Mouse (Mus musculus): Measurements from ENCODE around the gene Ly86.
A peak's percentile ranks its signal among the peaks of the same experiment; 100 is the strongest.

Ly86 gene

GRCm38 (mm10) chr13:37429661-37430271 is 84.8 kb downstream of the Ly86 start:
- no peak for ATAC-seq (ENCODE audit: low TSS enrichment)

DNA sequence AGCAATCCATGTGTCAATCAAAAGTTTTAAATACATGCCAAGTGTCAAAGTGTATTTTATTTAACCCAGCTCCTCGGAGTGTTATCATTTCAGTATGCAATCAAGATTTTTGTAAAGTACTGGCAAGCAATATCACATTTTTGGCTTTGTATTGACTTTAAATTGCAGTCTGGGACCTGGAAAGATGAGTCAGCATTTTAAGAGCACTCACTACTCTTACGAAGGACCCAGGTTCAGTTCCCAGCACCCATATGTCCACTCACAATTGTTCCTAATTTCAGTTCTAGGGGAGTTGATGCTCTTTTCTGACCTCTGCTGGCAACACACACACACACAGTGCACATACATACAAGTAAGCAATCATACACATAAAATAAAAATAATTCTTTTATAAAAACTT is 86.7 kb downstream of the Ly86 start:
- no peak for ATAC-seq (ENCODE audit: low TSS enrichment)

GRCm38 (mm10) chr13:37432653-37433052 is 87.6 kb downstream of the Ly86 start:
- ATAC-seq (ENCODE audit: low TSS enrichment) = no peak

GRCm38 (mm10) chr13:37433142-37433541 is 88.1 kb downstream of the Ly86 start:
- no peak for ATAC-seq (ENCODE audit: low TSS enrichment)

- ATAC-seq (ENCODE audit: low TSS enrichment) = 0 out of 2 replicates have a peak, but pooled peaks have one; percentile 5
These were observed 88.7 kb downstream of the Ly86 start for GRCm38 (mm10) chr13:37433730-37434129.

DNA sequence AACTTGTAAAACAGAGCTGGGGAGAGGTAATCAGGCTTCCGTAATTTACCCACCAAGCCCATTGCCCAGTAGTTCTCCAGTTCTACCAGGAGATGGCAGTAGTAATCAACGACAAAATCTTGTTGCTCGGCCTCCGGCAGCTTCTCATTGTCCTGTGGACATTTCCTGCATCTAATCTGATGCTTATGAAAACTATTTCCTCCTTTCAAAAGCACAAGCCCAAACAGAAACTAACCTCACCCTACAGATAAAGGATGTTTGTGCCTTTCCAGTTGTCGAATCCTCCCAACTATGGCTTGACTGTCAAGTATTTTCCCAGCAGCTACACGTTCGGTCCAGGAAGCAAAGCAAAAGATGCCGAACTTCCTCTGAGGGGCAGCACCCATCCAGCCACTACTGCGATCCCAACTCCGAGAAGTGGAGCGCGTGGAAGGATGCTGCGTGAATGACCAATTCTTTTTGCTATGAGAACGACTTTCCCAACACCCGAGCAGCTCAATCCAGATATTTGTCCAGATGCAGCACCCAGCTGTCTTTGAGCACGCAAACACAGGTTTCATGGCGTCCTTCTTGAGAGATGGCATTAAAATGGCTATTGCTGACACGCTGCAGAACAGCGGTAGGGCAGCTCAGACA is 89.2 kb downstream of the Ly86 start:
- ATAC-seq (ENCODE audit: low TSS enrichment) = peak; percentile 89

- no peak for ATAC-seq (ENCODE audit: low TSS enrichment)
These were observed 89.8 kb downstream of the Ly86 start for GRCm38 (mm10) chr13:37434841-37435240.

- ATAC-seq (ENCODE audit: low TSS enrichment) = no peak
These were observed 91.4 kb downstream of the Ly86 start for GRCm38 (mm10) chr13:37436267-37437013.

GRCm38 (mm10) chr13:37438788-37439187 is 93.8 kb downstream of the Ly86 start:
- no peak for ATAC-seq (ENCODE audit: low TSS enrichment)

- ATAC-seq (ENCODE audit: low TSS enrichment) = no peak
These were observed 94.5 kb downstream of the Ly86 start for GRCm38 (mm10) chr13:37439477-37439876.

DNA sequence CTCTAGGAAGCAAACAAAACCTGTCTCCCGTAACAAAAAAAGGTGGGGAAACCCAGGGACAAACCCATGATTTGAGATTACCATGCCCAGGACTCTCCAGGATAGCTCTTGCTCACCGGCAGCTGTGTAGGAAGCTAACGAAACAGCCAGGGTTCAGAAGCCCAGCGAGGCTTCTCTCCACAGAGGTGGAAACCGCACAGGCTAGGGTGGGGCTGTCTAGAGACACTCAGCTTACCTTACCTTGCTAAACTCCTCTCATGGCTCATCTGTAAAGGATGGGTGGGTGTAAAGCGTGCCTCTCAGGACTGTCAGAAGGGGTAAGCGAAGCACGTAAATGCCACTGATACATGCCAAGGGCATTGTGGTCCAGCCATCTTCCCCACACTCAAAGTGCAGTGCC is 94.9 kb downstream of the Ly86 start:
- no peak for ATAC-seq (ENCODE audit: low TSS enrichment)

- peak; percentile 31; the same call in 1 of the 2 replicates for ATAC-seq (ENCODE audit: low TSS enrichment)
These were observed 95.7 kb downstream of the Ly86 start for GRCm38 (mm10) chr13:37440593-37441307.

DNA sequence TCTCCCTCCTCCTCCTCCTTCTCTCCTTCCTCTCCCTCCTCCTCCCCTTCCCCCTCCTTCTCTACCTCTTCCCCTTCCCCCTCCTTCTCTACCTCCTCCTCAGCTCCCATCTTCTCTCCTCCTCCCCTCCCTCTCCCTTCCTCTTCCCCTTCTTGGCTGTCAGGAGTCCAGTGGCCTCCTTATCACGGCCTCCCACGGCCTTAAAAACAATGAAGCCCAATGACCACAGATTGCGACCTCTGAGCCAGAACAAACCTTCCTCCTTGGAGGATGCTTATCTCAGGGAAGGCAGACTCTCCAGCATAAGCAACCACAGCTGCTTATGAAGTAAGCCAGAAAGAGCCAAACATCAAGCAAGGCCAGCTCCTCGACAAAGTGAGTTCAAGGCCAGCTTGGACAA is 97.0 kb downstream of the Ly86 start:
- ATAC-seq (ENCODE audit: low TSS enrichment) = no peak

DNA sequence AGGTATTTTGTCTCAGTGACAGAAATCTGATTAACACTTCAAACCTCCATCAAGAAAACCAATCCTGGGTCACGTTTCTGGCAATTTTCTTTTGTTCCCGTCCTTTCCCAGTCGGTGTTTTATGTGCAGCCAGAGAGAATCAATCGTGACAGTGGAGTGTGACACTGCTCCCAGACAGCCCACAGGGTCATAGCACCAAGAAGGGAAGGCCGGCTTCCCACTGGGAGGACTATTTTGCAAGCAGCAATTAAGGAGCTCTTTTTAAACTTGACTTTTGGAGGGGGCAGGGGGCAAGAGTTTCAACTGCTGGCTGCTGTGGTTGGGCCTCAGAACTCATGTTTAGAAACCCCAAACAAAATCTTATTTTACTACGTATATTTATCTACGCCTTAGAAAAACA is 97.5 kb downstream of the Ly86 start:
- ATAC-seq (ENCODE audit: low TSS enrichment) = no peak

GRCm38 (mm10) chr13:37446699-37447258 is 101.8 kb downstream of the Ly86 start:
- ATAC-seq (ENCODE audit: low TSS enrichment) = no peak

GRCm38 (mm10) chr13:37451021-37451420 is 106.0 kb downstream of the Ly86 start:
- no peak for ATAC-seq (ENCODE audit: low TSS enrichment)

GRCm38 (mm10) chr13:37451471-37451870 is 106.5 kb downstream of the Ly86 start:
- ATAC-seq (ENCODE audit: low TSS enrichment) = no peak

GRCm38 (mm10) chr13:37452022-37452941 is 107.3 kb downstream of the Ly86 start:
- peak; percentile 82 for ATAC-seq (ENCODE audit: low TSS enrichment)

GRCm38 (mm10) chr13:37453203-37453602 is 108.2 kb downstream of the Ly86 start:
- ATAC-seq (ENCODE audit: low TSS enrichment) = peak; percentile 70

GRCm38 (mm10) chr13:37454356-37454755 is 109.3 kb downstream of the Ly86 start:
- no peak for ATAC-seq (ENCODE audit: low TSS enrichment)

DNA sequence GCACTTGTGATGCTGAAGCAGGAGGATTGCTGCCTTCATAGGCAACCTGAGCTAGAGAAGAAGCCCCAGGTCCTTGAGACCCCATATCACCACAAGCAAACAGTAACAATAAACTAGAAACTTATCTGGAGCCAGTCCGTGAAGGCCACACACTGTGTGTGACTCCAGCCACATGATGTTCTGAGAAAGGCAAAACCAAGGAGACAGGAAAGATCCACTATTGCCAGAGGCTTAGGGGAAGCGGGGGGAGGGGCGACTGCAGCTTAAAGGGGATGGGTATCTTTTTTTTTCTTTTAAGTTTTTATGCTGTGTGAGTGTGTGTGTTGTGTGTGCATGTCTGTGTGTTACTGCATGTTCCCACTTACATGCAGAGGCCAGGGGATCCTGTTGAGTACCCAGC is 110.6 kb downstream of the Ly86 start:
- no peak for ATAC-seq (ENCODE audit: low TSS enrichment)
